Comparison of ENCODE assay signal across 20 mouse cellular contexts in the genomic region with DNA sequence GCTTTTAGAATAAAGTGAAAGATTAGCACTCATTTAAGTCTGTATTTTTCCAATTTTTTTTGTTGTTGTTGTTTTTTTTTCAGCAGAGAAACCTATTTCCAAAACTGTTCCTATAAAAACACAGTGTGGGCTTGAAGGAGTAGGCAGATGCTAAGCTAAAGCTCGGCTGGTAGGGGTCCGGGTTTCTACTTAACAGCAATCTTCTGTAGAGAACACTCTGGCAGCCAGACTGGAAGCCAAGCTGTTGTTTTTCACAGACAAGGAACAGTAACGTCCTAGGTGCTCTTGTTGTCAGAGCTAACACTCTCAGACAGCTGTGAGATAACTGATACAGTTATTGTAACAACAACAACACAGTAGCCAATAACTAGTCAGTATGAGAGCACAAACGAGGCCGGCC.
DNase-seq lines count a peak whose midpoint lies in the region; ATAC-seq and TF ChIP-seq lines count a peak whose summit lies in the region.
"Had no signal": no experiment of that assay in that cellular context is flagged by ENCODE, and none has a peak within 500 bp of the region (broad histone marks: within the 10 kb centered on the region; RNA-seq: fewer than 3 reads in every experiment).

No protein-coding gene starts in this region.

- DNase-seq in forebrain, postnatal 0 days, result peak; percentile 41
- no peak for DNase-seq in left cerebral cortex, adult 2 months (ENCODE audit: extremely low spot score in 1 of 2, low spot score in 2 of 2)
- DNase-seq in left cerebral cortex, adult 9 months (ENCODE audit: low spot score in 2 of 2), result no peak
- DNase-seq in brain, adult 2 months (ENCODE audit: low read depth, low spot score), result peak; percentile 65
- DNase-seq in brain, embryonic 14.5 days (ENCODE audit: low read depth), result peak; percentile 43
- DNase-seq: adrenal gland, adult 8-10 months; adrenal gland, postnatal 25 days; cerebellum, adult 11 months; cerebellum, adult 2 months; cerebellum, postnatal 14 days; gastrocnemius, adult 2 months; gastrocnemius, postnatal 14 days had no signal

- H3K4me2 ChIP-seq in forebrain, postnatal 0 days (ENCODE audit: low read depth), result no peak overlapping the region
- no peak overlapping the region for H3K4me2 ChIP-seq in forebrain, embryonic 12.5 days
- H3K4me2 ChIP-seq: heart, embryonic 11.5 days; hindbrain, embryonic 12.5 days had no signal

- 57% methylated on average over 5 of the region's 5 CpGs for WGBS in forebrain, postnatal 0 days
- WGBS in forebrain, embryonic 12.5 days, result 76% methylated on average over 5 of the region's 5 CpGs

- intact Hi-C loops in left cerebral cortex, adult 2 months (cut with DNase I), result no loop called here

- no peaks in the 10 kb centered on the region for H3K27me3 ChIP-seq in forebrain, postnatal 0 days (ENCODE audit: insufficient read depth, low read length)
- no peaks in the 10 kb centered on the region for H3K27me3 ChIP-seq in forebrain, embryonic 12.5 days

- H3K9ac ChIP-seq in forebrain, postnatal 0 days, result no peak overlapping the region
- H3K9ac ChIP-seq in forebrain, embryonic 12.5 days, result no peak overlapping the region
- H3K9ac ChIP-seq: hindbrain, embryonic 12.5 days had no signal

- TF ChIP-seq POLR2A in brain, embryonic 14.5 days (IDR thresholded peaks at IDR 0.05; ENCODE audit: borderline replicate concordance, extremely low read depth, insufficient read depth, insufficient read length, poor library complexity, severe bottlenecking), result no peak

- no peak for TF ChIP-seq CTCF in forebrain, postnatal 0 days (IDR thresholded peaks at IDR 0.05; ENCODE audit: low read depth)
- no peak for TF ChIP-seq CTCF in left cerebral cortex, adult 2 months (IDR thresholded peaks at IDR 0.05)
- no peak for TF ChIP-seq CTCF in brain, embryonic 14.5 days (IDR thresholded peaks at IDR 0.05; ENCODE audit: borderline replicate concordance, extremely low read depth, insufficient read depth, insufficient read length)

- no peak overlapping the region for H3K4me3 ChIP-seq in forebrain, postnatal 0 days (ENCODE audit: low read depth, low read length)
- H3K4me3 ChIP-seq in forebrain, embryonic 12.5 days (replicated peaks), result no peak overlapping the region
- H3K4me3 ChIP-seq in left cerebral cortex, adult 2 months, result no peak overlapping the region
- H3K4me3 ChIP-seq: gastrocnemius, adult 2 months; hindbrain, embryonic 12.5 days had no signal

- no peaks in the 10 kb centered on the region for H3K9me3 ChIP-seq in forebrain, postnatal 0 days (ENCODE audit: low read length)
- no peaks in the 10 kb centered on the region for H3K9me3 ChIP-seq in forebrain, embryonic 12.5 days
- H3K9me3 ChIP-seq: hindbrain, embryonic 12.5 days had no signal

- H3K36me3 ChIP-seq in forebrain, postnatal 0 days (ENCODE audit: insufficient read depth), result no peaks in the 10 kb centered on the region
- H3K36me3 ChIP-seq in forebrain, embryonic 12.5 days (replicated peaks), result no peaks in the 10 kb centered on the region
- H3K36me3 ChIP-seq: hindbrain, embryonic 12.5 days had no signal

- no peaks in the 10 kb centered on the region for H3K4me1 ChIP-seq in forebrain, postnatal 0 days (ENCODE audit: insufficient read depth)
- no peaks in the 10 kb centered on the region for H3K4me1 ChIP-seq in forebrain, embryonic 12.5 days
- H3K4me1 ChIP-seq: hindbrain, embryonic 12.5 days had no signal

- no peak overlapping the region for H3K27ac ChIP-seq in forebrain, postnatal 0 days (ENCODE audit: low read depth, low read length)
- H3K27ac ChIP-seq in forebrain, embryonic 12.5 days, result no peak overlapping the region
- H3K27ac ChIP-seq in left cerebral cortex, adult 2 months, result peak overlapping the region; percentile 29; the same call in 1 of the 2 replicates
- H3K27ac ChIP-seq: gastrocnemius, adult 2 months; hindbrain, embryonic 12.5 days had no signal

- peak; percentile 62 for ATAC-seq in forebrain, postnatal 0 days
- no peak for ATAC-seq in forebrain, embryonic 12.5 days (ENCODE audit: low FRiP score)
- ATAC-seq: CD4-positive, CD25-positive, alpha-beta regulatory T cell, adult 4 months; forebrain, embryonic 16.5 days; hindbrain, embryonic 16.5 days; inflammation-experienced regulatory T-cells, adult 6 months; intestine, embryonic 16.5 days had no signal

Comparison
In these comparisons a context has a peak if more than half of its experiments do, and no peak if none do; other contexts are left out.
1. DNase-seq: peak in forebrain, postnatal 0 days (single experiment), brain, adult 2 months (single experiment) and brain, embryonic 14.5 days (single experiment); none in left cerebral cortex, adult 2 months (0 of 2) and left cerebral cortex, adult 9 months (0 of 2).